Mouse (Mus musculus) forebrain, embryonic 10.5 days (tissue): ENCODE measurements around the gene Mpv17l2. TPM values are rescaled to one million over a fixed set of nuclear protein-coding genes. Genes with fewer than 3 reads are reported as not detected.

Source experiments
- DNase-seq: peaks from one replicate; pipeline ENCODE4 v3.0.0-alpha.2; 2017; ENCODE audit warnings: low spot score; ENCODE audit errors: extremely low spot score
- H3K27ac ChIP-seq: fragments of 300-500 bp; sonication (generic); 2 replicates; pipeline ENCODE4 v1.5.1; 2016; ENCODE audit warnings: mild to moderate bottlenecking
- H3K27me3 ChIP-seq: fragments of 300-500 bp; sonication (generic); 2 replicates; pipeline ENCODE4 v1.6.1; 2016; ENCODE audit warnings: mild to moderate bottlenecking; ENCODE audit not compliant: poor library complexity, severe bottlenecking
- H3K36me3 ChIP-seq: fragments of 300-500 bp; sonication (generic); replicated peaks from 2 replicates; pipeline ENCODE4 v1.6.1; 2016; ENCODE audit warnings: mild to moderate bottlenecking, moderate library complexity
- H3K4me1 ChIP-seq: fragments of 300-500 bp; sonication (generic); 2 replicates; pipeline ENCODE4 v1.6.1; 2016
- H3K4me3 ChIP-seq: fragments of 300-500 bp; sonication (generic); 2 replicates; pipeline ENCODE4 v1.5.1; 2016; ENCODE audit warnings: mild to moderate bottlenecking, moderate library complexity
- H3K9me3 ChIP-seq: fragments of 300-500 bp; sonication (generic); 2 replicates; pipeline ENCODE4 v1.6.1; 2016; ENCODE audit warnings: mild to moderate bottlenecking, moderate library complexity
- WGBS: fragments of 180-500 bp; shearing (Covaris S2); methylation state at CpG from one replicate; pipeline ENCODE4 v1.1.7; 2016; 5-methylcytosine and 5-hydroxymethylcytosine counted together
- polyA plus RNA-seq: library from polyadenylated mRNA; unstranded; fragments of >200 nt; fragmentation: Nextera tagmentation; extraction: Ambion mirVana; gene quantifications from 2 replicates; pipeline ENCODE4 v1.2.1, GENCODE M21; 2016

The Mpv17l2 gene
- polyA plus RNA-seq = 30.8 and 34.3 TPM in 2 replicates

DNA sequence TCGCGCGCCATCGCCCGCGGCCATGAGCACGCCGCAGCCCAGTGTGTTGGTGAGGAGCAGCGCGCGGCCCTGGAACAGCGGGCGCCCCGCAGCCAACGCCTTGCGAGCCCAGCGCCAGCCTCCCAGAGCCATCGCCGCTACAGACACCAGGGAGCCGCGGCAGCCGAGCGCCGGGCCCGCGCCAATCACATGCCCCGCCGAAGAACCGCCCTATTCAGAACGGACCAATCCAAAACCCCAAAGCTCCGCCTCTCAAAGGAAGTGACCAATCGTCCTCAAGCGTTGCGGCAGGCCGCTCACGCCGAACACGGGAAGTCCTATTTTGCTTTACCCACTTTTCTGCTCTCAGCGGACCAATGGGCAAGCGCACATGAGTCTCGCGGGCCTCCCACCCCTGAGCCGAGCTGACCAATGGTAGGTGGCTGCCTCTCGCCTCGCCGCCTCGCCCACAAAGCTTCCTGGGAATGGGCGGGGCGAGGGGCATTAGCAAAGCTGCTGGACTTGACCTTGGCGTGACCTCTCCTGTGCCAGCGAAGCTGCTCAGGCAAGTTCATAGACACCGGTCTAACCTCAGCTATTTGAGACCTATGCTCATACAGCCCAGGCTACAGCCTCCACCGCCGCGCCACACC, at the start of gene Mpv17l2:
Gene Mpv17l2 (minus strand): TSS at position 172 of the 632 bp plus-strand sequence.
- Histone ChIP-seq H3K4me3 (peak within 1 kb of the TSS; percentile 81), H3K27ac (peak within 1 kb of the TSS; percentile 85), H3K27me3 (peaks cover 19% of the 10 kb centered on the region), H3K4me1 (peaks cover 58% of the 10 kb centered on the region), H3K9me3 (no peaks in the 10 kb centered on the region), H3K36me3 (peaks cover 32% of the 10 kb centered on the region)
- DNase-seq = peak; percentile 98
- WGBS = under 1% methylated on average over 55 of the region's 55 CpGs

DNA sequence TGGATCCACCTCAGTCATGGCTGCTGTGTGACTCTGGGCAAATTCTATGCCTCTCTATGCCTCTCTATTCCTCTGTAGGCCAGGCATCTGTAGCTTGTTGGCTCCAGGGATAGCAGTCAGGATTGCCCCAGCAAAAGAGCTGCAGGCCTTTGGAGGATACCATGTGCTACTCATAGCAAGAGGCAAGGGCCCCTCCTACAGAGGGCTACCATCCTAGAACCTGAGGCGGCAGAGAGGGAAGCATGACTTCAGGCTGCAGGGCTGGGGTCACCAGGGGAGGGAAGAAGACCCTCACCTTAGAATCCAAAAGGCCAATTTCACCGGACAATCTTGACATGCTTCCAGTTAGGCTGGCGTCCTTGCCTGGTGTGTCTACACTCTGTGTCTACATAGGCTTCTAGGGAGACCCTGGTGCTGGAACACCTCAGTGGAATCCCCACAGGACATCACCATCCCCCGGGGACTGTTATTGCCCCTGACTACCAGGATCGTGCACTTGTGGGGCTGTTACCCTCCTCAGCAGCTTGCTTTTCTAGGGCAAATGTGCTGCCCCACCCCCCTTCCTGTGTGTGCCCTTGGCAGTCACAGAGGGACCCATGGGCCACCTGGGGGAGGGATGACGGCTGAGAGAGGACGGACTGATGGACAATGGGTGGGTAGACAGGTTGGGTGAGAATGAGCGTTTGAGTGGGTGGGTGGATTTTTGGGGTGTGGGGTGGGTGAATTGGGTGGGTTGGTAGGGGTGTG, 48.4 kb upstream of the Mpv17l2 start:
- H3K4me1 ChIP-seq = peaks cover 37% of the 10 kb centered on the region
- H3K9me3 ChIP-seq = no peaks in the 10 kb centered on the region
- 86% methylated on average over 8 of the region's 8 CpGs for WGBS
- peaks cover 68% of the 10 kb centered on the region for H3K27me3 ChIP-seq
- H3K27ac ChIP-seq = no peak overlapping the region
- DNase-seq = no peak
- no peak overlapping the region for H3K4me3 ChIP-seq
- H3K36me3 ChIP-seq = no peaks in the 10 kb centered on the region

DNA sequence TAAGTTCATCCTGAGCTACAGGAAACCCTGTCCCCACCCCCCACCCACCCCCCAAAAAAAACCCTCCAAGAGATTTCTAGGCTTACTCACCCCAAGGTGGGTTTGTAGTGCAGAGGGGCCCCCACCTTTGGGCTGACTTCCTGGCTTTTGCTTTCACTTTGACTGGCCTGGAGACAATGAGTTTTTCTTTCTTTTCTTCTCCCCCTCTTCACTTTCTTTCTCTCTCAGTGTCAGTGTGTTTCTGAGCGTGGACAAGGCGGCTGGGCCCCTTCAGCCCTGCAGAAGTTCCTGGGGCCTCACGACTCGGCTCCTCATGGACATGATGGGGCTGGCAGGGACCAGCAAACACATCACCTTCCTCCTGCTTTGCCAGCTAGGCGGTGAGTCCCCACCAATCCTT, 47.5 kb upstream of the Mpv17l2 start, which contains the start of gene Il12rb1:
Gene Il12rb1 (plus strand): TSS at position 211 of the 400 bp plus-strand sequence.
- Histone ChIP-seq H3K4me1 (peaks cover 45% of the 10 kb centered on the region), H3K9me3 (no peaks in the 10 kb centered on the region), H3K36me3 (no peaks in the 10 kb centered on the region), H3K4me3 (no peak within 1 kb of the TSS), H3K27me3 (peaks cover 68% of the 10 kb centered on the region), H3K27ac (no peak within 1 kb of the TSS)
- no peak for DNase-seq
- WGBS = 74% methylated on average over 5 of the region's 5 CpGs

DNA sequence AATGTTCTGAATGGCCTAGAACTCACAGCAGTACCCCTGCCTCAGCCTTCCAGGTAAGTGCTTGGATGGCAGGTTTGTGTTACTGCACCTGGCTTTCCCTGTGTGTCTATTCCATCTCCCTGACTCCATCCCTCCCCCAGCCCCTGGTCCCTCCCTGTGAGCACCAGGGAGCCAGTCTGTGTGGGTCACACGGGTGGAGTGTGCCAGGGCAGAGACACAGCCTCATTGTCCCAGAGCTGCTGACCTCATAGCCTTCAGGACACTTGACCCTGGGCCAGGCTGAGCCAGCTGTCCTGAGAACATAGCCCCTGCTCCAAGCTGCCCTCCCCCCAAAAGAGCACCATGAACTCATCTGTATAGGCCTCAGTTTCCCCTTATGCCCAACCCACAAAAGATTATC, 46.6 kb upstream of the Mpv17l2 start:
- no peaks in the 10 kb centered on the region for H3K36me3 ChIP-seq
- H3K9me3 ChIP-seq = no peaks in the 10 kb centered on the region
- peaks cover 49% of the 10 kb centered on the region for H3K4me1 ChIP-seq
- 43% methylated on average over 1 of the region's 1 CpGs for WGBS
- DNase-seq = no peak
- peaks cover 74% of the 10 kb centered on the region for H3K27me3 ChIP-seq
- H3K4me3 ChIP-seq = no peak overlapping the region
- no peak overlapping the region for H3K27ac ChIP-seq

DNA sequence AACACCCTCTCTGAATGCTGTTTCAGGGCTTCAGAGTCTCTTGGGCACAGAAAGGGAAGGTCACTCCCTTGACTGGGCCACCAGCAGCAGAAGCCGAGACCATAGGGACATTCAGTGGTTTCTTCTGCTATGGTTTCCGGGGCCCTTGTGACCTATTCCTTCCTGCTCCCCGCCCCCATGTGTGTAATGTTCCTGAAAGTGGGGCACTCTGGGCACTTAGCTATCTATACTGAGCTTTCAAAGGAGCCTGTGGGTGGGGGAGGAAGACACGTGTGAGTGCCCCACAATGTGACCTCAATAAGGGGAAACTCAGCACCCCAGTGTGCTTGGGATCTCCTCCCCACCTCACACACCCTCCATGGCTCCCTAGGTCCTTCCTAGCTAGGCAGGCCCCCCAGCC, 45.8 kb upstream of the Mpv17l2 start:
- Histone ChIP-seq H3K36me3 (no peaks in the 10 kb centered on the region), H3K4me1 (peaks cover 49% of the 10 kb centered on the region), H3K4me3 (no peak overlapping the region), H3K27ac (no peak overlapping the region), H3K27me3 (peaks cover 82% of the 10 kb centered on the region), H3K9me3 (no peaks in the 10 kb centered on the region)
- DNase-seq = no peak
- WGBS = 87% methylated on average over 4 of the region's 4 CpGs

DNA sequence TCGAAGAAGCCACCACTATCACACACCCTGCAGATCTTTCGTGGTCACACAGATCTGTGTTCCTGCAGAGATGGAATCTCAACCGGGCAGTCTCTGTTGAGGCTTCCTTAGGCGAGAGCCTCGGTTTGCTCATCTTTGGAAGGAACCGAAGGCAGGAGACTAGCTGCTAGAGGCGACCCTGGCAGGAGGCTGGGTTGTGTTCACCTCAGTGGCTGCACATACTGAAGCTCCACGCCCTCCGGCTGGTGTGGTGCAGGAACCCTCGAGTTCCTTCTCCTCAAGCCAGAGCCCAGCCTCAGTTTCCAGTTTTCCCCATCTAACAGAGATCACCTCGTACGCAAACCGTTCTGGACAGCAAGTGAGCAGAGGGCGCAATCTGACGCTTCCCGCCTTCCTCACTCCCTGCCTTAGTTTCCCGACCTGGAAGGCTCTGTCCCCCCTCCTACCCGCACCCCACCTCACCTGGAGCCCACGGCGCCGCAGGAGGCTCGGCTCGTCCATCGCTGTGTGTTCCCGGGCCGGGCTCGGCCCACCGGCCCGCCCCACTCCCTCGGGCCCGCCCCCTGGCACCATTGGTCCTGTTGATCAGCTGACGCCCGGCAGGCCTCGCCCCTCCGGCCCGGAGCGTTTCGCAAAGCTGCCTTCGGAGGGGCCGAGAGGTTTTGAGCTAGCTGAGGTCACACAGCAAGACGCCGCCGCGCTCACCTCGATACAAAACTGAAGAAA, 43.9 kb upstream of the Mpv17l2 start, which contains the start of gene Mast3:
Gene Mast3 (minus strand): TSS at position 574 of the 726 bp plus-strand sequence.
- peak within 1 kb of the TSS; percentile 45 for H3K27ac ChIP-seq
- H3K4me3 ChIP-seq = peak within 1 kb of the TSS; percentile 61
- no peaks in the 10 kb centered on the region for H3K9me3 ChIP-seq
- H3K4me1 ChIP-seq = peaks cover 44% of the 10 kb centered on the region
- DNase-seq = peak; percentile 86
- peaks cover 84% of the 10 kb centered on the region for H3K27me3 ChIP-seq
- WGBS = under 1% methylated on average over 45 of the region's 45 CpGs
- no peaks in the 10 kb centered on the region for H3K36me3 ChIP-seq

DNA sequence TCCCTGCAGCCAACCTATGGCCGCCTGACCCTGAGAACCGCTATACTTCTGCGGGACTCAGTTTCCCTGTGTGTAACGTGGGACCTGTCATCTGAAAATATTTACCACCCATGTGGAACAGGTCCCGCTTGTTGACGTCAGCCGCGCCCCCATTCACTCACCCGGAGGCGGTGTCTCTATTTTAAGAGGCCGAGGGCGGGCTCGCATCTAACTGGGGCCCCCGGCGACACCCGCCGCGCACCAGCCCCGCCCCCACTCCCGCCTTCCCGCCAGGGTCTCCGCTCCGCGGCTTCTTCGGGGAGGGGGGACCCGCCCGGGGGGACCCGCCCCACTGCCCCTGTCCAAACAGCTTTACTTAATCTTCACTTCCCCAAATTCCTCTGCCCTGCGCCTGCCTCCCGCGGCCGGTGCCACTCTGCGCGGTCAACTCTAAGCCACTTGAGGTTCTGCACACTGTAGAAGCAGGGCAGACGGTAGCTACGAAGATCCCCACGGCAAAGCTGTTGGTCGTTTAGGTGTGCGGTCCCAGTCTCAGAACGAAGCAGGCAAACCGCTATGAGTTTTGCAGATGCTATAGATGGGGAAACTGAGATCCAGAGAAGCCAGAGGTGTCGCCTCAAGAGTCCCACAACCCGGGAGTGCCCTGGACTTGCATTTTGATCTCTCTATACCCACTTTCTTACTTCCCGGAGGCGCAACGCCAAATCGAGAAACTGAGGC, 43.2 kb upstream of the Mpv17l2 start:
- H3K27ac ChIP-seq = peak overlapping the region; percentile 45; the same call in 1 of the 2 replicates
- DNase-seq = no peak
- 2% methylated on average over 47 of the region's 47 CpGs for whole genome bisulfite sequencing
- peaks cover 40% of the 10 kb centered on the region for H3K4me1 ChIP-seq
- no peaks in the 10 kb centered on the region for H3K9me3 ChIP-seq
- H3K4me3 ChIP-seq = peak overlapping the region; percentile 61
- H3K36me3 ChIP-seq = no peaks in the 10 kb centered on the region
- peaks cover 86% of the 10 kb centered on the region for H3K27me3 ChIP-seq

DNA sequence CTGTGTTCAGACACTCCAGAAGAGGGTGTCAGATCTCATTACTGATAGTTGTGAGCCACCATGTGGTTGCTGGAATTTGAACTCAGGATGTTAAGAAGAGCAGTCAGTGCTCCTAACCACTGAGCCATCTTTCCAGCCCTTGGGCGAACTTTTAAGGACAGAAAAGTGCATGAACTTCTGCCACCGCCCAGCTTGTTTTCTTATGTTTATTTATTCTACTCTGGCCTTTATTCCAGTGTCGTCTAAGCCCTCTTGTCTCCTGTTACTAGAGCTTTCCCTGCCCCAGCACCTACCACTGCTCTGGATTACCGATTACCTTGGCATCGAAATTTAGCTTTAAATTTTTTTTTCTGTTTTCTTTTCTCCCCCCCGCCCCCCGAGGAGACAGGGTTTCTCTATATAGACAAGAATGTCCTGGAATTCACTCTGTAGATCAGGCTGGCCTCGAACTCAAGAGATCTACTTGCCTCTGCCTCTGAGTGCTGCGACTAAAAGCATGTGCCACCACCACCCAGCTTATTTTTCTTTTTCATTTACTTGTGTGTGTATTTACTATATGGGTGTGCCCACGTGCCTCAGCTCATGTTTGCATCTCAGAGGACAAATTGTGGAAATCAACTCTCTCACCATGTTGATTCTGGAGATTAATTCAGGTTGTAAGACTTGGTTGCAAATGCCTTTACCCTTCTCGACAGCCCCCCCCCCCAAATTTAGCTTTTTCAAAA, 42.2 kb upstream of the Mpv17l2 start:
- Histone ChIP-seq H3K36me3 (no peaks in the 10 kb centered on the region), H3K4me3 (no peak overlapping the region), H3K27ac (no peak overlapping the region), H3K27me3 (peaks cover 96% of the 10 kb centered on the region), H3K9me3 (no peaks in the 10 kb centered on the region), H3K4me1 (peaks cover 47% of the 10 kb centered on the region)
- no peak for DNase-seq
- 76% methylated on average over 11 of the region's 11 CpGs for WGBS

DNA sequence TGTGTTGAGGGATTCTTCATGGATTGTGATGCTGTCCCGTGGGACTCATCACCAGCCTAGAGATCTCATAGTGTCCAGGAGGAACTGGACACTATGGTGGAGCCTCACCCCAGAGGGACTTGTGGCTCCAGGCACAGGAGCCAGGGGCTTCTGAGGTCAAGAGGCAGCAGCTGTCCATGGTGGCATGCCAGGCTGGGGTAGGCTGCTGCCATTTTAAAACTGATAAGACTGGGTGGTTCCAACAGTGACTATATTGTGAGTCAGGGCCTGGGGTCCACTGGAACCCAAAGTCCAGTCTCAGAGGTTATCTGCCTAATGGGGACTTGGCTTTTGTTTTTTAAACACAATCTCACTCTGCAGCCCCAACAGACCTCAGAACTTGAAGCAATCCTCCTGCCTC, 41.1 kb upstream of the Mpv17l2 start:
- H3K27me3 ChIP-seq = peaks cover 94% of the 10 kb centered on the region
- peaks cover 55% of the 10 kb centered on the region for H3K4me1 ChIP-seq
- no peak overlapping the region for H3K4me3 ChIP-seq
- DNase-seq = no peak
- WGBS = 83% methylated on average over 1 of the region's 1 CpGs
- H3K27ac ChIP-seq = no peak overlapping the region
- H3K9me3 ChIP-seq = no peaks in the 10 kb centered on the region
- H3K36me3 ChIP-seq = no peaks in the 10 kb centered on the region

DNA sequence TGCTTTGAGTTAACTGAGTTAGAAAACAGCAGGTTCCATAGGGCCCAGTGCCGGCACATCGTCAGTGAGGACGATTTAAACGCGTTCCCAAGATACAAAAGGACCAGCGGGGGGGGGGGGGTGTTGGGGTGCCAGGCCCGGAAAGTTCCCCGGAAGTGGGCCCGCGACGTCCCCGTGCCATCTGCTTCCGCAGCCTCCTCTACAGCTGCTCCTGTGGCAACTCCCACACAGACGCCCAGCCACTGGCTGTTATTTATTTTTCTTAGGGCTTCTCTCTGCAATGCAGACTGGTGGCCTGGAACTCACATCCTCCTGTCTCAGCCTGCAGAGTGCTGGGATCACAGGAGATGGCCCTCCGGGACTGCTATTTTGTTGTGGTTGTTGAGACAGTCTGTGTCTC, 40.4 kb upstream of the Mpv17l2 start:
- Histone ChIP-seq H3K27ac (no peak overlapping the region), H3K4me1 (peaks cover 62% of the 10 kb centered on the region), H3K27me3 (peaks cover 91% of the 10 kb centered on the region), H3K36me3 (no peaks in the 10 kb centered on the region), H3K9me3 (no peaks in the 10 kb centered on the region), H3K4me3 (no peak overlapping the region)
- no peak for DNase-seq
- WGBS = 49% methylated on average over 15 of the region's 15 CpGs

DNA sequence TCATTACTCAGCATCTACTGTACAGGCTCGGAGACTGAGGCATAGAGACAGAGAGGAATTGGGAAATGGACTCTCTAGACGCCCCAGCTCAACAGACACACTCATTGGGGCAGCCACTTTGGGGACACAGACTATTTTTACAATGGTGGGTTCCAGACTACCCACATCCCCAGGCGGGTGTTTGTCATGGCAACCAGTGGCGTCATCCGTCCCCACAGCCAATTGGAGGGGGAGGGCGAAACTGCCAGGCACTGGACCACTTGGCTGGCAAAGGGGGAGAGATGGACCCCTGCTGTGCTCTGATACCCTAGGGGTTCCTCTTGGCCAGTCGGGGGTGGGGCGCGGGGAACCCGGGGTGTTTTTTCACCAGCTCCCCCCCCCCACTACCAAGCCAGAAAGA, 39.9 kb upstream of the Mpv17l2 start:
- WGBS = 57% methylated on average over 10 of the region's 10 CpGs

DNA sequence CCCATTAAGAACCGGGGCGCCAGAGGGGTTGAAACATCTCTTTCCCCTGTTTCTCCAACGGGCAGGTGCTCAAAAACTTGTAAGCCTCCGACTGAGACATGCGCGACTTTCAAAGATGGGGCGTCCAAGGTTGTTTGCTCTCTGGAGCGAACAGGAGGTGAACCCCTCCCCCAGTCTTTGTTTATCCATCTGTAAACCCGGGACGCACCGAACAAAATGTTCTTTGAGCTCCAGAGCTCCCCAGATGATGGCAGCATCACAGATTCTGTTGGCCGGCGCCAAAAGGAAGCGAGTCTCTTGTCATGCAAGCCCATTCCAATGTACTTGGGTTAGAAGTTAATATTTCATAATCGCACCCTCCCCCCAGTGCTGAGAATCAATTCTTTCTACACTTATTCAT, 37.5 kb upstream of the Mpv17l2 start:
- Histone ChIP-seq H3K4me1 (peaks cover 66% of the 10 kb centered on the region), H3K9me3 (no peaks in the 10 kb centered on the region), H3K36me3 (no peaks in the 10 kb centered on the region), H3K27ac (peak overlapping the region; percentile 88), H3K27me3 (peaks cover 89% of the 10 kb centered on the region), H3K4me3 (peak overlapping the region; percentile 70)
- WGBS = 17% methylated on average over 15 of the region's 15 CpGs
- no peak for DNase-seq

More for the DNA sequence above, 39.9 kb upstream of the Mpv17l2 start:
- H3K27me3 ChIP-seq = peaks cover 91% of the 10 kb centered on the region
- H3K9me3 ChIP-seq = no peaks in the 10 kb centered on the region
- H3K36me3 ChIP-seq = no peaks in the 10 kb centered on the region
- H3K4me3 ChIP-seq = no peak overlapping the region
- DNase-seq = no peak
- H3K27ac ChIP-seq = no peak overlapping the region
- H3K4me1 ChIP-seq = peaks cover 67% of the 10 kb centered on the region
